Mouse (Mus musculus) lung, embryonic 15.5 days (tissue): ENCODE results near the gene C7. TPM values are rescaled to one million over a fixed set of nuclear protein-coding genes. Genes with fewer than 3 reads are reported as not detected.

Source experiments
- ATAC-seq: fragments of 200-750 bp; cut with Nextera tagmentation; 2 replicates; pipeline ENCODE4 v1.8.0; 2017; ENCODE audit warnings: moderate number of reproducible peaks, borderline replicate concordance; ENCODE audit not compliant: low FRiP score, low TSS enrichment; ENCODE audit errors: extremely low read depth
- H3K27ac ChIP-seq: fragments of 300-500 bp; sonication (generic); 2 replicates; pipeline ENCODE4 v1.5.1; 2015; ENCODE audit warnings: moderate library complexity, mild to moderate bottlenecking, inconsistent platforms
- H3K27me3 ChIP-seq: fragments of 300-500 bp; sonication (generic); 2 replicates; pipeline ENCODE4 v1.6.1; 2015; ENCODE audit warnings: inconsistent platforms
- H3K36me3 ChIP-seq: fragments of 300-500 bp; sonication (generic); 2 replicates; pipeline ENCODE4 v1.6.1; 2015; ENCODE audit warnings: inconsistent platforms
- H3K4me1 ChIP-seq: fragments of 300-500 bp; sonication (generic); 2 replicates; pipeline ENCODE4 v1.6.1; 2015; ENCODE audit warnings: inconsistent platforms
- H3K4me2 ChIP-seq: fragments of 300-500 bp; sonication (generic); 2 replicates; pipeline ENCODE4 v1.6.1; 2015; ENCODE audit warnings: inconsistent platforms, mild to moderate bottlenecking, moderate library complexity
- H3K4me3 ChIP-seq: fragments of 300-500 bp; sonication (generic); 2 replicates; pipeline ENCODE4 v1.5.1; 2015; ENCODE audit warnings: mild to moderate bottlenecking, inconsistent platforms
- H3K9ac ChIP-seq: fragments of 300-500 bp; sonication (generic); 2 replicates; pipeline ENCODE4 v1.6.1; 2015; ENCODE audit warnings: inconsistent platforms
- H3K9me3 ChIP-seq: fragments of 300-500 bp; sonication (generic); 2 replicates; pipeline ENCODE4 v1.6.1; 2016; ENCODE audit warnings: inconsistent platforms
- WGBS: fragments of 180-500 bp; shearing (Covaris S2); methylation state at CpG from one replicate; pipeline ENCODE4 v1.1.7; 2015; 5-methylcytosine and 5-hydroxymethylcytosine counted together
- polyA plus RNA-seq: library from polyadenylated mRNA; unstranded; fragments of >200 nt; fragmentation: Nextera tagmentation; extraction: Ambion mirVana; gene quantifications from 2 replicates; pipeline ENCODE4 v1.2.1, GENCODE M21; 2015

Gene C7
- 0.12 and 0.15 TPM in 2 replicates for polyA plus RNA-seq

DNA sequence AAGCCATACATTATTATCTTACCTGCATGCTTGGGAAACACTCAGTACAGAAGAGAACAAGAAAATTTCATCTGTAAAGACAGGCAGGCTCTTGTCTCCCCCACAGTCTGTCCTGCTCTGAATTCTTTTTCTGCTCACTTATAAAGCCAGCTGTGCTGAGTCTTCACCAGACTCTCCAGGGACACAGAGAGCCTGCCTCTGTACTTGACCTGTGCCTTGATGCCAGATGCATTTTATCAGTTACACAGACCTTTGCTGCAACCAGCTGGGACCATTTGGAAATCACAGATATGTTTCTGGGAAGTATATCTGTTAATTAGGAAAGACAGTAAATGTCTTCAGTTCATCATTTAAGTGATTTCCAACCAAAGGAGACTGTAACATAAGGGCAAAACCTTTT lies at the start of gene C7:
Gene C7 (minus strand): TSS at position 106 of the 400 bp plus-strand sequence.
- Histone ChIP-seq H3K27ac (no peak within 1 kb of the TSS), H3K9ac (no peak within 1 kb of the TSS), H3K4me1 (no peaks in the 10 kb centered on the region), H3K27me3 (no peaks in the 10 kb centered on the region), H3K4me2 (no peak within 1 kb of the TSS), H3K36me3 (no peaks in the 10 kb centered on the region), H3K9me3 (no peaks in the 10 kb centered on the region), H3K4me3 (no peak within 1 kb of the TSS)
- ATAC-seq = peak; percentile 55; the same call in 1 of the 2 replicates

DNA sequence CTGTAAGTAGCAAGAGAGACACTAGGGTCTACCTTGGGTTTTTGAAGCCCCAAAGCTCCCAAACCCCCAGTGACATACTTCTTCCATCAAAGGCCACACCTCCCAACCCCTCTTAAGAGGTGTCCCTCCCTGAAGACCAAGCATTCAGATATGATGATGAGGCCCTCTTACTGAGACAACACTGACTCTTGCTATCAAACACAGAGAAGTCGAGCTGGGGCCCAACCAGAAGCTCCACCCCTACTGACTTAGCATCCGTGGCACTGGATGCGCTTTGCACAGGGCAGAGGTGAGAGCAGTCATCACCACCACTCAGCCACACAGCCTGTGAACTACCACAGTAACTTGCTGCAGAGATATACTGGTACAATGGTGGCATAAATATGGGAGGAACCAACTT lies 49.1 kb upstream of the C7 start:
- Histone ChIP-seq H3K36me3 (peaks cover 2% of the 10 kb centered on the region; the same call in 1 of the 2 replicates), H3K9ac (no peak overlapping the region), H3K27me3 (no peaks in the 10 kb centered on the region), H3K4me3 (no peak overlapping the region), H3K4me1 (peaks cover 13% of the 10 kb centered on the region), H3K9me3 (no peaks in the 10 kb centered on the region), H3K4me2 (no peak overlapping the region), H3K27ac (no peak overlapping the region)
- no peak for ATAC-seq
- WGBS = 71% methylated on average over 3 of the region's 3 CpGs

DNA sequence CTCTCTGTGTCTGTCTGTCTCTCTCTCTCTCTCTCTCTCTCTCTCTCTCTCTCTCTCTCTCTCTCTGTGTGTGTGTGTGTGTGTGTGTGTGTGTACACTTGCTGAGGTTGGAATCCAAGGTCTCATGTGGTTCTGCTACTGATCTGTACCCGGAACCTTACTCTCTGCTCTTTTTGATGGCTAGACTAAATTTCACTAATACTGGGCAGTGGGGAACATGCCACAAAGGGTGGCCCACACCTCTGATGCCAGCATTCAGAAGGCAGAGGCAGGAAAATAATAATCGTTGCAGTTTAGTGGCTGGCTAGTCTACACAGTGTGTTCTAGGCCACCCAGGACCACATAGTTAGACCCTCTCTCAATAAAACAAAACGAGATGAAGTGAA lies 45.1 kb upstream of the C7 start:
- Histone ChIP-seq H3K4me3 (peak overlapping the region; percentile 36; the same call in 1 of the 2 replicates), H3K27ac (peak overlapping the region; percentile 60; the same call in 1 of the 2 replicates)
- 71% methylated on average over 3 of the region's 3 CpGs for WGBS

DNA sequence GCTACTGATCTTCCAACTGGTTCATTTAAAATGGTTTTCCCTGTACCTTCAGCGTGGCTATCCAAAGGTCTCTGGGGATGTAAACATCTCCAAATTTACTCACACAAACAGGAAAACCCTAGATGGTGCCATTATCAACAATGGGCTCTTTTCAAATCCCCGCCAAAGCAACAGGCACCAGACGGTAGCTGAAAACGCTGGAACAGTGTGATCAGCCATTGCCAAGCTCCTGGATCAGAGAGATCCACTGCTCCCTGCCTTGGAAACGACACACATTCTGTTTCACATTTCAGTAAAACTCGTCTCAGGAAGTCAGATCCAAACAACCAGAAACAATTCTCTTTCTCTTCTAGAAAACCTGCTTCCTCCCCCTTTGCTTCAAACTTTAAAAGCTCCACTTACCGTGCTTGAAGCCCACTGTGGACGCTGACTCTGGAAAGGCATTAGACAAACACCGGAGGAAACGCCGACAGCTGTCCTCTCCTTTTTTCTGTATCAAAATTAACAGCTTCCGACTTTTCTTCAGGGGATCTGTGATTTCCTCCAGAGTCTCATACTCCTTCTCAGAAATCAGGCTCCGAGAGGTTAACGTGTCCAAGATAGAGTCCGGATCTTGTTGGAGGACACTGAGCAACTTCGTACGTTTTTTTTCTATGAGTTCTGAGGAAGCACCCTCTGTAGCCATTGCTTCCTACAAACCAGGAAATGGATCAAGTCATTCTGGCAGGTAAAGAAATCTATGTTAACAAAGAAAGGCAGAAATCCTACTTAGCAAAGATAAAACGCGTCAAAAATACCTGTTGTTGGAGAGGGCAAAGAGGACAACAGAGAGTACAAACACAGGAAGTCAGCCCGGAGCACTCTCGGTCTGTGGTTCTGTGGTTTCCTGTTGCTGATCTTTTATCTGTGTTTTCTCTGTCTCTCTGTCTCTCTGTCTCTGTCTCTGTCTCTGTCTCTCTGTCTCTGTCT lies 44.4 kb upstream of the C7 start, which contains the start of gene Card6:
Gene Card6 (minus strand): TSS at position 854 of the 969 bp plus-strand sequence.
- H3K36me3 ChIP-seq = no peaks in the 10 kb centered on the region
- H3K9me3 ChIP-seq = no peaks in the 10 kb centered on the region
- WGBS = 35% methylated on average over 21 of the region's 21 CpGs
- H3K9ac ChIP-seq = peak within 1 kb of the TSS; percentile 29
- H3K4me3 ChIP-seq = peak within 1 kb of the TSS; percentile 36
- H3K4me1 ChIP-seq = no peaks in the 10 kb centered on the region
- peak within 1 kb of the TSS; percentile 60 for H3K27ac ChIP-seq
- ATAC-seq = no peak
- peak within 1 kb of the TSS; percentile 50 for H3K4me2 ChIP-seq
- no peaks in the 10 kb centered on the region for H3K27me3 ChIP-seq

More for the DNA sequence above, 45.1 kb upstream of the C7 start:
- H3K4me1 ChIP-seq = no peaks in the 10 kb centered on the region
- H3K9ac ChIP-seq = no peak overlapping the region
- H3K9me3 ChIP-seq = no peaks in the 10 kb centered on the region
- no peaks in the 10 kb centered on the region for H3K27me3 ChIP-seq
- peak overlapping the region; percentile 50 for H3K4me2 ChIP-seq
- H3K36me3 ChIP-seq = no peaks in the 10 kb centered on the region
- ATAC-seq = no peak

DNA sequence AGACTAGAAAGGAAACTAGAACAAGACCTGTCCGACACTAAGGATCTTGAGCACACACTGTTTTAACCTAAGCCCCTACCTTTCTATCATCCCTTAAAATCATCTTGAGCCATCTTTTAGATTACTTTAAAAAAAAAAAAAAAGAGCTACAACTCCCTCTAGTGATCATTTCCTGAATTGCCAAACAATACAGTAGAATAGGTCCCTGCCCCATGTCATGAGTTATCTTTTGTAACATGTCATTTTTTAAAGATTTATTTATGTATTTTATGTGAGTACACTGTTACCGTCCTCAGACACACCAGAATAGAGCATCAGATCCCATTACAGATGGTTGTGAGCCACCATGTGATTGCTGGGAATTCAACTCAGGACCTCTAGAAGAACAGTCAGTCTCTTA lies 42.8 kb upstream of the C7 start:
- Histone ChIP-seq H3K27me3 (no peaks in the 10 kb centered on the region), H3K27ac (no peak overlapping the region), H3K36me3 (no peaks in the 10 kb centered on the region), H3K4me1 (no peaks in the 10 kb centered on the region), H3K9ac (no peak overlapping the region), H3K9me3 (no peaks in the 10 kb centered on the region), H3K4me2 (no peak overlapping the region), H3K4me3 (no peak overlapping the region)
- 45% methylated on average over 2 of the region's 2 CpGs for WGBS
- no peak for ATAC-seq

DNA sequence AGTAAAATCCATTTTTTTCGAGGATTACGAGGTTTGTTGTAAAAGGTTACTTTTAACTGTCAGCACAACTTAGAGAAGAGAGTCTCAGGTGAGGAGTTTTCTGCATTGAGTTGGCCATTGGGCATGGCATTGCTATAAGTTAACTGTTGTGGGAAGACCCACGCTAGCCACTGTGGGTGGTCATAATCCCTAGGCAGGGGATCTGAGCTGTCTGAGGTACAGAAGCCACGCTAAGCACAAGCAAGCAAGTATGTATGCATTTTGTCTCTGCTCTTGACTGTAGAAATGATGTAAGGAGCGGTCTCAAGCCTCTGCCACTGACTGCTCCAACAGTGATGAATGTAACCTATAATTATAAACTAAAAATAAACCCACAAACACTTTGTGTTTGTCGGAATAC lies 42.4 kb upstream of the C7 start:
- no peaks in the 10 kb centered on the region for H3K9me3 ChIP-seq
- no peak overlapping the region for H3K4me3 ChIP-seq
- no peaks in the 10 kb centered on the region for H3K4me1 ChIP-seq
- WGBS = 80% methylated on average over 6 of the region's 6 CpGs
- H3K9ac ChIP-seq = no peak overlapping the region
- no peaks in the 10 kb centered on the region for H3K36me3 ChIP-seq
- ATAC-seq = no peak
- H3K4me2 ChIP-seq = no peak overlapping the region
- no peak overlapping the region for H3K27ac ChIP-seq
- H3K27me3 ChIP-seq = no peaks in the 10 kb centered on the region

DNA sequence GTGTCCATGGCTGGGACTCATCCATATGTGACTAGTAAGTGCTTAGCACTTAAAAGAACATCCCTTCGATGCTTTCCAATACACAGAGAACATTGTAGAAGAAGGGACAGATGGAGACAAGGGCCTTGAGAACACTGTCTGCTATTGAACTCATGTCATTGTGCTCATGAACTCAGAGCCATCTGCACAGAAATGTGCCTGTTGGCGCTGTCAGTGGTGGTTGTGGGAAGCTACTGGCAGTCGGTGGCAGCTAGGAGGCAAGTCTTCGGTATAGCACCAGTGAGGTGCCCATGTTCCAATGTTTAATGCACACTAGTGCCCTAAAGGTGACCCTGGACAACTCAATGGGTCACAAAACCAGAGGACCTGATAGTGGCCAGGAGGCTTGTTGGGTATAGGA lies 38.8 kb upstream of the C7 start:
- WGBS = 87% methylated on average over 4 of the region's 4 CpGs
- H3K4me2 ChIP-seq = no peak overlapping the region
- no peaks in the 10 kb centered on the region for H3K4me1 ChIP-seq
- H3K27ac ChIP-seq = no peak overlapping the region
- H3K4me3 ChIP-seq = no peak overlapping the region
- H3K9ac ChIP-seq = no peak overlapping the region
- H3K36me3 ChIP-seq = no peaks in the 10 kb centered on the region; the same call in 1 of the 2 replicates
- no peaks in the 10 kb centered on the region for H3K27me3 ChIP-seq
- no peak for ATAC-seq
- no peaks in the 10 kb centered on the region for H3K9me3 ChIP-seq

DNA sequence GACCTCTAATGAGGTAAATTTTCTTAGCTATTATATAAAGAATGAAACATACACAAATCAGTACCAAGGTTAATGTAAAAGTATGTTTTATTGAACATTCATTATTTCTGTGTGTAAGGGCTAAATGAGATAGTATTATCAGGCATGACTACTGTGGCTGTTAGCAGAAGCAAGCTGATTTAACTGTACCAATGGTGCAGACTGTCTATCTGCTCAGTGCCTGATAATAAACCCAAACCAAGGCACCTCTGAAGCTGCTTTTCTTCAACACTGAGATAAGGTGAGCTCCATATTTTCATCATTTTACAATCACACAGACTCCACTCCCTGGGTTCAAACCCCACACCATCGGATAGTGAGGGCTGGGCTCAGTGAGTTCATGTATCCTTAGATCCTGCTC lies 33.8 kb upstream of the C7 start:
- no peak for ATAC-seq
- no peak overlapping the region for H3K27ac ChIP-seq
- no peak overlapping the region for H3K4me2 ChIP-seq
- no peaks in the 10 kb centered on the region; the same call in 1 of the 2 replicates for H3K36me3 ChIP-seq
- 63% methylated on average over 1 of the region's 1 CpGs for WGBS
- H3K4me3 ChIP-seq = no peak overlapping the region
- no peak overlapping the region for H3K9ac ChIP-seq
- no peaks in the 10 kb centered on the region for H3K9me3 ChIP-seq
- H3K27me3 ChIP-seq = no peaks in the 10 kb centered on the region
- no peaks in the 10 kb centered on the region for H3K4me1 ChIP-seq

DNA sequence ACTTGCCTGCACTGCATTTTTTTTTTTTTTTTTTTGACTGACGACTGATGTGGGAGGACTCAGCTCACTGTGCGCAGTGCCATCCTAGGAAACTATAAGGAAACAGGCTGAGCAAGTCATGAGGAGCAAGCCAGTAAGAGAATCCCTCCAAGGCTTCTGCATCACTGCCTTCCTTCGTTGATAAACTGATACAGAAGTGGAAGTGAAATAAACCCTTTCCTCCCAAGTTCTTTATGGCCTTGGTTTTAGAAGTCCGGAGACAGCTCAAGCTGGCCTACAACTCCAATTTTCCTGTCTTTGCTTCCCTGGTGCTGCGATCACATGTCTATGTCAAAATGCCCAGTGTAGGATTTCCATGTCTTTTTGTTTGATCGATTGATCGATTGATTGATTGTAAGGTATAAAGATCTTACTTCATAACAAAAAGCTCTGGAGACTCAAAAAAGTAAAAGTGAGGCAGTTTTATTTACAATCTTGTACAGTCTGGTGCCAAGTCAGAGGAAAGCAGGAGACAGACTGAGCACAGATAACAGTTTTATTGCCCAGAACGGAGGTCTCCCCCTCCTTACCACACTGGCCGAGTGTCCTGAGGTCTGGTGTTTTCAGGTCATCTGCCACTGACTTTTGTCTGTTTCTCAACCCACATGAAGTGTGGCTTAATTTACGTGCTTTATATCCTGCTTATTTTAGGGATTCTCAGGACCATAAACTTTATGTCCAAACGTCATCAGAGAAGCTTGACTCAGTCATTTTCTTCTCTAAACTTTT lies 32.2 kb upstream of the C7 start:
- no peak overlapping the region for H3K9ac ChIP-seq
- H3K27ac ChIP-seq = no peak overlapping the region
- no peaks in the 10 kb centered on the region for H3K9me3 ChIP-seq
- H3K4me1 ChIP-seq = no peaks in the 10 kb centered on the region
- no peaks in the 10 kb centered on the region for H3K27me3 ChIP-seq
- ATAC-seq = no peak
- no peak overlapping the region for H3K4me2 ChIP-seq
- H3K36me3 ChIP-seq = no peaks in the 10 kb centered on the region; the same call in 1 of the 2 replicates
- WGBS = 80% methylated on average over 11 of the region's 11 CpGs
- no peak overlapping the region for H3K4me3 ChIP-seq

DNA sequence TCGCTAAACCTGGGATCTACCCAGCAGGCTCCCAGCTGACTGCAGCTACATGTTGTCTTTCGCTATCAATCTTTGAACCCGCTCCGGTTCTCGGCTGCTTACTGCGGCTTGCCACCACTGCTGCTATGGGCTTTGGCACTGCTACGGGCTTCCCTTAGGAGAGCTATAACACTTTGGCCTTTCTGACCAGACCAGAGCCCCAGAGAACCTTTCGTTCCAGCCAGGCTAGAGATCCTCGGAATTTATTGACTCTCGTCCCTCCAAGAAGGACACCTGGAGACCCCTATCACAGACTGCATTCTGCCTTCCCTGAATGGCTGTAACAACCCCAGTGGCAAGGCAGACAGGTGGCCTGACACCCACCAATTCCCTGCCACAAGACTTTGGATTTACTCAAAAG lies 26.6 kb upstream of the C7 start:
- Histone ChIP-seq H3K36me3 (no peaks in the 10 kb centered on the region), H3K4me3 (no peak overlapping the region), H3K4me2 (no peak overlapping the region), H3K9me3 (no peaks in the 10 kb centered on the region), H3K4me1 (no peaks in the 10 kb centered on the region), H3K9ac (no peak overlapping the region), H3K27ac (no peak overlapping the region), H3K27me3 (no peaks in the 10 kb centered on the region)
- WGBS = 86% methylated on average over 10 of the region's 10 CpGs
- no peak for ATAC-seq

DNA sequence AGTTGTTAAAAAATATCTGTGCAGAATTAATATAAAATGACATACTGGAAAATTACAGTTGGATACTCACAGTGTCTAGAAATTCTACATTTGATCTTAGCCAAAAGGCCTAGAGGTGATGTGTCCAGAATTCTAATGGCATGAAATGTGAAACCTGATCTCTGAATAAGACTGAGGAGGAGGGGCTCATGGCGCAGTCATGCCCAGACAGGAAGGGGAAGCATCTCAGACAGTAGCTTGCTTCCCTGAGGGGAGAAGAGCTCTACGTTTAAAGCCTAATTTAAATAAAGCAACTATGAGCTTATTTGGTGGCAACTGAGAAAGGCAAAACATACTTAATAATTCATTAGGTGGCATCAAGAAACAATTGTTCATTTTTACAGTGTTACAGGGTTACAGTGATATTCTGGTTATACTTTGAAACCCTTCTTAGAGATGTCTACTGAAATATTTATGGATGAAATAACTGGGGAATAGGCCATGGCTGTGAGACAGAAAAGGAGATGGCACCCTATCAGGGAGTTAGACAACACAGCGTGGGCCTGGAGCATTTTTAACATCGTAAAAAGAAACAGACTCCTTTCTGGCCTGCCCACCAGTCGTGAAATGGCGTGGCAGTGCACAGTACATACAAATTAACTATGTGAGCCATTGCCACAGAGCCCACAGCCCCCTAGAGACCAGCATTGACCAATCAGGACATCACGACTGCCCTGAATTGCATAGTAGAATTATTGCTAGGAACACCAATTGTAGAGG lies 25.5 kb upstream of the C7 start:
- WGBS = 64% methylated on average over 7 of the region's 7 CpGs
- Histone ChIP-seq H3K36me3 (no peaks in the 10 kb centered on the region), H3K27ac (no peak overlapping the region), H3K9me3 (no peaks in the 10 kb centered on the region), H3K4me3 (no peak overlapping the region), H3K27me3 (no peaks in the 10 kb centered on the region), H3K4me2 (no peak overlapping the region), H3K4me1 (no peaks in the 10 kb centered on the region), H3K9ac (no peak overlapping the region)
- ATAC-seq = no peak
